ENCODE assay signal across 18 mouse cellular contexts in genomic region chr17:14682836-14683235, GRCm38 (mm10). TPM values are rescaled to one million over a fixed set of nuclear protein-coding genes. Genes with fewer than 3 reads are reported as not detected.
"Had no signal": no experiment of that assay in that cellular context is flagged by ENCODE, and none has a peak within 500 bp of the region (broad histone marks: within the 10 kb centered on the region; RNA-seq: fewer than 3 reads in every experiment).

No protein-coding gene starts in this region.

- DNase-seq: lung, adult 2 months; lung, postnatal 14 days; lung, postnatal 36 days; right cerebral cortex, postnatal 14 days; spleen, adult 18-20 months; thymus, adult 18-20 months; thymus, postnatal 14 days; thymus, postnatal 36 days had no signal

- H3K4me1 ChIP-seq: megakaryocyte, embryonic 14.5 days; midbrain, embryonic 13.5 days; midbrain, embryonic 15.5 days; neural tube, embryonic 12.5 days had no signal

- H3K4me3 ChIP-seq: lung, embryonic 15.5 days; megakaryocyte, embryonic 14.5 days; midbrain, embryonic 13.5 days; midbrain, embryonic 15.5 days; neural tube, embryonic 12.5 days had no signal

- ATAC-seq: lung, postnatal 0 days; midbrain, embryonic 13.5 days; midbrain, embryonic 15.5 days had no signal

- H3K9ac ChIP-seq: lung, embryonic 15.5 days; midbrain, embryonic 13.5 days; midbrain, embryonic 15.5 days; neural tube, embryonic 12.5 days had no signal

- H3K27me3 ChIP-seq: lung, embryonic 15.5 days; megakaryocyte, embryonic 14.5 days; midbrain, embryonic 13.5 days; midbrain, embryonic 15.5 days; neural tube, embryonic 12.5 days had no signal

- H3K27ac ChIP-seq: lung, embryonic 15.5 days; macrophage; midbrain, embryonic 13.5 days; midbrain, embryonic 15.5 days; neural tube, embryonic 12.5 days had no signal

- H3K9me3 ChIP-seq: lung, embryonic 15.5 days; megakaryocyte, embryonic 14.5 days; midbrain, embryonic 13.5 days; midbrain, embryonic 15.5 days; neural tube, embryonic 12.5 days had no signal

- H3K36me3 ChIP-seq: lung, embryonic 15.5 days; midbrain, embryonic 13.5 days; midbrain, embryonic 15.5 days; neural tube, embryonic 12.5 days had no signal

- H3K4me2 ChIP-seq: lung, embryonic 15.5 days; midbrain, embryonic 11.5 days; midbrain, embryonic 13.5 days; midbrain, embryonic 15.5 days; neural tube, embryonic 12.5 days had no signal

RNA-seq across cellular contexts. Expression of gene Thbs2, which starts 11.2 kb away (rescaled TPM):
- total RNA-seq: monocyte, adult 5-6 weeks; neutrophil, adult 5-6 weeks had no signal
- polyA plus RNA-seq: macrophage had no signal
